ENCODE assay signal across 8 mouse cellular contexts in the genomic region with DNA sequence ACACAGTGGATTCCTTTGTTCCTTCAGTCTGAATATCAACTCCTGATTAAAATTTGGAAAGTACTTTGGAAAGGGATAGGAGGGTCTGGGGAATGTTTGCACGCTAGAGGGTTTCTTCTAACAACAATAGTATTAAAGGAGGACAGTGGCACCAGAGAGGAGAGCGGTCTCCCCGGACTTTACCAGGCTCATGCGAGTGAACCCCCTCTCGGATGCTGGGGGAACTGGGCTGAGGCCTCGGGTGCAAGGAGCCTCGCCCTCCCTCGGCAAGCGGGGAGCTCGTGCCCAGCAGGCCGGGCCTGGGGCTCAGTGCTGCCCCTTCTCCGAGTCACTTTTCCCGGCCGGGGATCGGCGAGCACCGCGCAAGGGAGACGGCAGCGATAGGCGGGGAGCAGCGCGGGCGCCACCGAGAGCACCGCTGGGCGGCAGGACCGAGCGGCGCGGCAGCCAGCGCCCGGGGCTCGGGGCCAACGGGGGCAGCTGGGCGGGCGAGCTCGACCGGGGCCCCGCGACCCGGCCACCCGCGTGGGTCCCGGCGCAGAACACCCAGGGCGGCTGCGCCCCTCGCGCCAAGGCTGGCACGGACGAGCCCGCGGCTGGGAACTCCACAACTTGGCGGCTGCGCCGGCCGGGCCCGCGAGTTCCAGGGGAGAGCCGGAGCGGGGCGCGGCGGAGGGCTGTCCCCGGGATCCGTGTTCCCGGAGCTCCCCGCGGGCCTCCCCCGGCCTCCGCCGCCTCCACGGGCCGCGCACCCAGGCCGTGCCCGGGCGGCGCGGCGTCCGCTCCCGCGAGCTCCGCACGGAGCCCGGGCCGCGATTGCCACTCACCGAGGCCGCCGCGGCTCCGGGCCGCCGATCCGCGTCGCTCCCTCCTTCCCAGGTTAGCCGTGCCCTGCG. TPM values are rescaled to one million over a fixed set of nuclear protein-coding genes. Genes with fewer than 3 reads are reported as not detected.
DNase-seq lines count a peak whose midpoint lies in the region; ATAC-seq and TF ChIP-seq lines count a peak whose summit lies in the region.

No protein-coding gene starts in this region.

- WGBS in forebrain, embryonic 10.5 days: under 1% methylated on average over 88 of the region's 102 CpGs
- WGBS in heart, embryonic 15.5 days: under 1% methylated on average over 73 of the region's 102 CpGs
- WGBS in neural tube, embryonic 14.5 days: under 1% methylated on average over 56 of the region's 102 CpGs
- WGBS in thymus, adult 2 months: under 1% methylated on average over 95 of the region's 102 CpGs

- H3K4me2 ChIP-seq in heart, embryonic 15.5 days: peak overlapping the region; percentile 74
- peak overlapping the region; percentile 56 for H3K4me2 ChIP-seq in neural tube, embryonic 14.5 days (ENCODE audit: low read depth, low read length)

- H3K27ac ChIP-seq in brown adipose tissue, adult 24 weeks (replicated peaks; ENCODE audit: low read depth, low read length): peak overlapping the region; percentile 85
- H3K27ac ChIP-seq in forebrain, embryonic 10.5 days: peak overlapping the region; percentile 99
- peak overlapping the region; percentile 99 for H3K27ac ChIP-seq in heart, embryonic 15.5 days
- peak overlapping the region; percentile 96 for H3K27ac ChIP-seq in neural tube, embryonic 14.5 days (ENCODE audit: low read depth, low read length)
- peak overlapping the region; percentile 59 for H3K27ac ChIP-seq in thymus, adult 2 months (ENCODE audit: control insufficient read depth, insufficient read depth, low read length)

- H3K4me1 ChIP-seq in brown adipose tissue, adult 24 weeks (ENCODE audit: control insufficient read depth, insufficient read depth, insufficient read length, low read length): peaks cover 15% of the 10 kb centered on the region; the same call in 1 of the 2 replicates
- peaks cover 40% of the 10 kb centered on the region for H3K4me1 ChIP-seq in forebrain, embryonic 10.5 days
- peaks cover 25% of the 10 kb centered on the region for H3K4me1 ChIP-seq in heart, embryonic 15.5 days (replicated peaks)
- H3K4me1 ChIP-seq in neural tube, embryonic 14.5 days (ENCODE audit: control insufficient read depth, insufficient read depth, low read length): peaks cover 15% of the 10 kb centered on the region; the same call in 1 of the 2 replicates
- peaks cover 8% of the 10 kb centered on the region for H3K4me1 ChIP-seq in thymus, adult 2 months (replicated peaks; ENCODE audit: control insufficient read depth, insufficient read depth, low read length)

- H3K9me3 ChIP-seq in forebrain, embryonic 10.5 days: no peaks in the 10 kb centered on the region
- no peaks in the 10 kb centered on the region for H3K9me3 ChIP-seq in heart, embryonic 15.5 days (replicated peaks)
- H3K9me3 ChIP-seq in neural tube, embryonic 14.5 days (ENCODE audit: control insufficient read depth, low read length): no peaks in the 10 kb centered on the region

- H3K4me3 ChIP-seq in brown adipose tissue, adult 24 weeks (ENCODE audit: insufficient read depth, low read depth, low read length): peak overlapping the region; percentile 97
- peak overlapping the region; percentile 91 for H3K4me3 ChIP-seq in forebrain, embryonic 10.5 days
- H3K4me3 ChIP-seq in heart, embryonic 15.5 days: peak overlapping the region; percentile 83
- H3K4me3 ChIP-seq in neural tube, embryonic 14.5 days (ENCODE audit: low read depth, low read length): peak overlapping the region; percentile 84
- H3K4me3 ChIP-seq in thymus, adult 2 months (ENCODE audit: control insufficient read depth, insufficient read depth, low read length): peak overlapping the region; percentile 70

- peak; percentile 46; the same call in 1 of the 2 replicates for TF ChIP-seq CTCF in thymus, adult 2 months (IDR thresholded peaks at IDR 0.05; ENCODE audit: borderline replicate concordance, control insufficient read depth, extremely low read depth, insufficient read depth, low read length, poor library complexity)

- peaks cover 5% of the 10 kb centered on the region; the same call in 1 of the 2 replicates for H3K27me3 ChIP-seq in forebrain, embryonic 10.5 days (ENCODE audit: poor library complexity, severe bottlenecking)
- no peaks in the 10 kb centered on the region for H3K27me3 ChIP-seq in heart, embryonic 15.5 days
- no peaks in the 10 kb centered on the region for H3K27me3 ChIP-seq in neural tube, embryonic 14.5 days (ENCODE audit: control insufficient read depth, insufficient read depth, low read length)
- no peaks in the 10 kb centered on the region for H3K27me3 ChIP-seq in thymus, adult 2 months (ENCODE audit: control insufficient read depth, insufficient read depth, low read length)

- TF ChIP-seq POLR2A in thymus, adult 2 months (IDR thresholded peaks at IDR 0.05; ENCODE audit: control insufficient read depth, extremely low read depth, insufficient read depth, low read length, poor library complexity): no peak

- DNase-seq in CD8-positive naive resting alpha-beta T cell, adult 2 months (ENCODE audit: low read depth in 2 of 2, low spot score in 2 of 2): peak; percentile 31 to 49
- DNase-seq in forebrain, embryonic 10.5 days (ENCODE audit: extremely low spot score, low spot score): peak; percentile 71
- peak; percentile 80 for DNase-seq in kidney, postnatal 14 days
- DNase-seq in lung, adult 18-20 months: peak; percentile 54 to 62
- peak; percentile 71 for DNase-seq in thymus, adult 2 months

- H3K9ac ChIP-seq in heart, embryonic 15.5 days: peak overlapping the region; percentile 84
- peak overlapping the region; percentile 93 for H3K9ac ChIP-seq in neural tube, embryonic 14.5 days (replicated peaks; ENCODE audit: low read depth, low read length)

- ATAC-seq in heart, embryonic 15.5 days (replicated peaks; ENCODE audit: insufficient number of reproducible peaks, insufficient read depth, low FRiP score, low read depth): peak; percentile 58
- ATAC-seq in neural tube, embryonic 14.5 days (ENCODE audit: low read depth): peak; percentile 71

- peaks cover 6% of the 10 kb centered on the region for H3K36me3 ChIP-seq in forebrain, embryonic 10.5 days (replicated peaks)
- no peaks in the 10 kb centered on the region for H3K36me3 ChIP-seq in heart, embryonic 15.5 days
- no peaks in the 10 kb centered on the region for H3K36me3 ChIP-seq in neural tube, embryonic 14.5 days (ENCODE audit: control insufficient read depth, insufficient read depth, low read length)
- no peaks in the 10 kb centered on the region for H3K36me3 ChIP-seq in thymus, adult 2 months (ENCODE audit: control insufficient read depth, insufficient read depth, low read length)

RNA-seq across cellular contexts. Expression of gene Nrip1, which starts 1.3 kb away (rescaled TPM):
- 6.3 and 9.4 TPM in 2 replicates for polyA plus RNA-seq in brown adipose tissue, adult 24 weeks (2012; ENCODE audit: insufficient read depth, insufficient read length, missing spikeins)
- 38.5 and 45.5 TPM in 2 replicates for polyA plus RNA-seq in forebrain, embryonic 10.5 days (2016; fragmentation: Nextera tagmentation; extraction: Ambion mirVana)
- polyA plus RNA-seq in heart, embryonic 15.5 days (2015; fragmentation: Nextera tagmentation; extraction: Ambion mirVana): 19.1 and 26.1 TPM in 2 replicates
- polyA plus RNA-seq in neural tube, embryonic 14.5 days (2014; fragmentation: Nextera tagmentation; extraction: Ambion mirVana): 36.1 and 40.4 TPM in 2 replicates
- 23.7 and 44.1 TPM in 2 replicates for polyA plus RNA-seq in thymus, adult 2 months (2012; rRNA removed)

Comparison
In these comparisons a context has a peak if more than half of its experiments do, and no peak if none do; other contexts are left out.
1. Peak in every context shown above with its lines: DNase-seq, ATAC-seq, H3K4me3 ChIP-seq and H3K27ac ChIP-seq.